8 mouse cellular contexts compared by ENCODE assay signal in genomic region chr4:57607247-57607942, GRCm38 (mm10). TPM values are rescaled to one million over a fixed set of nuclear protein-coding genes. Genes with fewer than 3 reads are reported as not detected.
DNase-seq lines count a peak whose midpoint lies in the region; ATAC-seq and TF ChIP-seq lines count a peak whose summit lies in the region.

No protein-coding gene starts in this region.

- H3K27me3 ChIP-seq in C2C12 (ENCODE audit: control insufficient read depth, insufficient read depth, insufficient read length) = no peaks in the 10 kb centered on the region
- no peaks in the 10 kb centered on the region for H3K27me3 ChIP-seq in heart, embryonic 11.5 days (ENCODE audit: control insufficient read depth, insufficient read depth, low read length)
- H3K27me3 ChIP-seq in kidney, embryonic 14.5 days (ENCODE audit: control insufficient read depth, insufficient read depth, low read length) = no peaks in the 10 kb centered on the region; the same call in 1 of the 2 replicates
- H3K27me3 ChIP-seq in limb, embryonic 13.5 days = no peaks in the 10 kb centered on the region
- H3K27me3 ChIP-seq in neural tube, embryonic 11.5 days (ENCODE audit: control insufficient read depth, insufficient read depth, low read length) = no peaks in the 10 kb centered on the region

- 42% methylated on average over 22 of the region's 22 CpGs for WGBS in heart, embryonic 11.5 days (ENCODE audit: insufficient replicate concordance)
- 34% methylated on average over 22 of the region's 22 CpGs for WGBS in kidney, embryonic 14.5 days
- 12% methylated on average over 22 of the region's 22 CpGs for WGBS in limb, embryonic 13.5 days
- WGBS in neural tube, embryonic 11.5 days = 42% methylated on average over 22 of the region's 22 CpGs

- no peak overlapping the region for H3K4me3 ChIP-seq in C2C12 (ENCODE audit: insufficient read depth, poor library complexity, severe bottlenecking)
- H3K4me3 ChIP-seq in embryonic fibroblast, embryonic 13.5 days (ENCODE audit: insufficient read depth, low read length) = no peak overlapping the region
- H3K4me3 ChIP-seq in heart, embryonic 11.5 days (ENCODE audit: low read depth, low read length) = no peak overlapping the region
- peak overlapping the region; percentile 7; the same call in 1 of the 2 replicates for H3K4me3 ChIP-seq in kidney, embryonic 14.5 days (ENCODE audit: low read length)
- peak overlapping the region; percentile 16 for H3K4me3 ChIP-seq in limb, embryonic 13.5 days
- H3K4me3 ChIP-seq in neural tube, embryonic 11.5 days (ENCODE audit: low read depth, low read length) = no peak overlapping the region

- TF ChIP-seq CTCF in C2C12 (IDR thresholded peaks at IDR 0.05; ENCODE audit: control insufficient read depth, insufficient read depth, insufficient read length) = peak; percentile 45
- peak; percentile 83 for TF ChIP-seq CTCF in brain, embryonic 14.5 days (IDR thresholded peaks at IDR 0.05; ENCODE audit: borderline replicate concordance, extremely low read depth, insufficient read depth, insufficient read length)
- TF ChIP-seq CTCF in embryonic fibroblast, embryonic 13.5 days (IDR thresholded peaks at IDR 0.05; ENCODE audit: borderline replicate concordance, insufficient read depth, low read length) = peak; percentile 38; the same call in 1 of the 2 replicates

- DNase-seq in brain, embryonic 14.5 days (ENCODE audit: low read depth) = peak; percentile 95
- DNase-seq in neural tube, embryonic 11.5 days (ENCODE audit: low spot score) = peak; percentile 86
- DNase-seq in testis, postnatal 10 days (ENCODE audit: low spot score) = peak; percentile 98

- no peaks in the 10 kb centered on the region for H3K36me3 ChIP-seq in C2C12 (ENCODE audit: control insufficient read depth, insufficient read depth)
- no peaks in the 10 kb centered on the region for H3K36me3 ChIP-seq in heart, embryonic 11.5 days (ENCODE audit: control insufficient read depth, insufficient read depth, low read length)
- no peaks in the 10 kb centered on the region for H3K36me3 ChIP-seq in kidney, embryonic 14.5 days (ENCODE audit: control insufficient read depth, insufficient read depth, low read length)
- H3K36me3 ChIP-seq in limb, embryonic 13.5 days = no peaks in the 10 kb centered on the region
- H3K36me3 ChIP-seq in neural tube, embryonic 11.5 days (ENCODE audit: control insufficient read depth, insufficient read depth, low read length) = no peaks in the 10 kb centered on the region

- H3K9ac ChIP-seq in heart, embryonic 11.5 days (ENCODE audit: low read depth, low read length) = no peak overlapping the region
- H3K9ac ChIP-seq in kidney, embryonic 14.5 days (ENCODE audit: low read depth, low read length) = no peak overlapping the region
- H3K9ac ChIP-seq in limb, embryonic 13.5 days = no peak overlapping the region
- H3K9ac ChIP-seq in neural tube, embryonic 11.5 days (ENCODE audit: low read length) = no peak overlapping the region

- TF ChIP-seq POLR2A in brain, embryonic 14.5 days (IDR thresholded peaks at IDR 0.05; ENCODE audit: borderline replicate concordance, extremely low read depth, insufficient read depth, insufficient read length, poor library complexity, severe bottlenecking) = no peak
- no peak for TF ChIP-seq POLR2A in embryonic fibroblast, embryonic 13.5 days (IDR thresholded peaks at IDR 0.05; ENCODE audit: low read depth, low read length)

- H3K4me1 ChIP-seq in embryonic fibroblast, embryonic 13.5 days (ENCODE audit: control insufficient read depth, insufficient read depth, low read length) = peaks cover 20% of the 10 kb centered on the region
- peaks cover 51% of the 10 kb centered on the region for H3K4me1 ChIP-seq in heart, embryonic 11.5 days (ENCODE audit: control insufficient read depth, insufficient read depth, low read length)
- 0 out of 2 replicates have a peak, but pooled peaks cover 13% of the 10 kb centered on the region for H3K4me1 ChIP-seq in kidney, embryonic 14.5 days (ENCODE audit: control insufficient read depth, insufficient read depth, low read length)
- peaks cover 51% of the 10 kb centered on the region for H3K4me1 ChIP-seq in limb, embryonic 13.5 days
- H3K4me1 ChIP-seq in neural tube, embryonic 11.5 days (ENCODE audit: control insufficient read depth, insufficient read depth, low read length) = 0 out of 2 replicates have a peak, but pooled peaks cover 2% of the 10 kb centered on the region

- peak overlapping the region; percentile 29; the same call in 1 of the 2 replicates for H3K4me2 ChIP-seq in heart, embryonic 11.5 days
- H3K4me2 ChIP-seq in kidney, embryonic 14.5 days (replicated peaks; ENCODE audit: low read depth, low read length) = peak overlapping the region; percentile 31
- peak overlapping the region; percentile 58 for H3K4me2 ChIP-seq in limb, embryonic 13.5 days (replicated peaks)
- no peak overlapping the region for H3K4me2 ChIP-seq in neural tube, embryonic 11.5 days (ENCODE audit: low read depth)

- H3K79me2 ChIP-seq in C2C12 (ENCODE audit: control insufficient read depth, insufficient read depth) = peaks cover 55% of the 10 kb centered on the region

- H3K27ac ChIP-seq in embryonic fibroblast, embryonic 13.5 days (ENCODE audit: insufficient read depth, low read length) = peak overlapping the region; percentile 55
- peak overlapping the region; percentile 66; the same call in 1 of the 2 replicates for H3K27ac ChIP-seq in heart, embryonic 11.5 days (ENCODE audit: low read depth, low read length)
- H3K27ac ChIP-seq in kidney, embryonic 14.5 days (ENCODE audit: low read depth, low read length) = peak overlapping the region; percentile 51; the same call in 1 of the 2 replicates
- peak overlapping the region; percentile 78 for H3K27ac ChIP-seq in limb, embryonic 13.5 days
- H3K27ac ChIP-seq in neural tube, embryonic 11.5 days (ENCODE audit: low read depth, low read length) = no peak overlapping the region

- H3K9me3 ChIP-seq in heart, embryonic 11.5 days (replicated peaks; ENCODE audit: control insufficient read depth, low read length) = no peaks in the 10 kb centered on the region
- no peaks in the 10 kb centered on the region; the same call in 1 of the 2 replicates for H3K9me3 ChIP-seq in kidney, embryonic 14.5 days (ENCODE audit: control insufficient read depth, low read length)
- H3K9me3 ChIP-seq in limb, embryonic 13.5 days = no peaks in the 10 kb centered on the region
- no peaks in the 10 kb centered on the region for H3K9me3 ChIP-seq in neural tube, embryonic 11.5 days (ENCODE audit: control insufficient read depth, low read length)

- no peak for ATAC-seq in heart, embryonic 11.5 days (replicated peaks; ENCODE audit: insufficient number of reproducible peaks, low FRiP score, low TSS enrichment)
- ATAC-seq in kidney, embryonic 14.5 days (ENCODE audit: low FRiP score, low TSS enrichment) = peak; percentile 74; the same call in 1 of the 2 replicates
- ATAC-seq in limb, embryonic 13.5 days (ENCODE audit: low FRiP score, low read depth) = peak; percentile 84
- no peak for ATAC-seq in neural tube, embryonic 11.5 days (ENCODE audit: insufficient read depth, low FRiP score, low TSS enrichment)

- H3ac ChIP-seq in C2C12 (ENCODE audit: control insufficient read depth, insufficient read length, low read depth) = peak overlapping the region; percentile 46

- H3K79me3 ChIP-seq in C2C12 (ENCODE audit: low read depth) = peaks cover 8% of the 10 kb centered on the region

TF ChIP-seq in C2C12, 6 proteins besides CTCF, POLR2A, EP300 and RAD21:
- TF ChIP-seq USF1 (IDR thresholded peaks at IDR 0.05; ENCODE audit: low read depth) (no peak), MAX (IDR thresholded peaks at IDR 0.05) (no peak), CEBPB (IDR thresholded peaks at IDR 0.05; ENCODE audit: low read depth) (no peak), MYOG (IDR thresholded peaks at IDR 0.05; ENCODE audit: control insufficient read depth, extremely low read depth, insufficient read length) (no peak), FOSL1 (IDR thresholded peaks at IDR 0.05; ENCODE audit: insufficient read depth, low read length, poor library complexity, severe bottlenecking) (no peak), MYOD1 (IDR thresholded peaks at IDR 0.05; ENCODE audit: control insufficient read depth, insufficient read length, low read depth) (no peak)
TF ChIP-seq in C2C12: peak in this region for 0.

RNA-seq across cellular contexts. Expression of gene Pakap, which starts 39.4 kb away (rescaled TPM):
- 7.1 TPM for polyA plus RNA-seq in C2C12 (2012; fragmentation: generic; extraction: Trizol)
- 0.58 and 1.9 TPM in 2 replicates for polyA plus RNA-seq in brain, embryonic 14.5 days (2012; rRNA removed)
- polyA plus RNA-seq in embryonic fibroblast, embryonic 13.5 days (2011; ENCODE audit: insufficient read length, low read depth, missing spikeins) = 14.7 and 26.4 TPM in 2 replicates
- polyA plus RNA-seq in heart, embryonic 11.5 days (2014; fragmentation: Nextera tagmentation; extraction: Ambion mirVana) = 46.0 and 64.7 TPM in 2 replicates
- polyA plus RNA-seq in kidney, embryonic 14.5 days (2014; fragmentation: Nextera tagmentation; extraction: Ambion mirVana) = 5.7 and 18.7 TPM in 2 replicates
- polyA plus RNA-seq in limb, embryonic 13.5 days (2015; fragmentation: Nextera tagmentation; extraction: Ambion mirVana) = 32.6 and 34.5 TPM in 2 replicates
- 20.8 and 21.1 TPM in 2 replicates for polyA plus RNA-seq in neural tube, embryonic 11.5 days (2014; fragmentation: Nextera tagmentation; extraction: Ambion mirVana)

Comparison
In these comparisons a context has a peak if more than half of its experiments do, and no peak if none do; other contexts are left out.
1. H3K4me3 ChIP-seq: peak in kidney, embryonic 14.5 days (single experiment) and limb, embryonic 13.5 days (single experiment); none in C2C12 (single experiment), embryonic fibroblast, embryonic 13.5 days (single experiment), heart, embryonic 11.5 days (single experiment) and neural tube, embryonic 11.5 days (single experiment).
2. ATAC-seq: peak in kidney, embryonic 14.5 days (single experiment) and limb, embryonic 13.5 days (single experiment); none in heart, embryonic 11.5 days (single experiment) and neural tube, embryonic 11.5 days (single experiment).
3. Peak in every context shown above with its lines, with median percentiles within 50 percentile points of each other: CTCF ChIP-seq and DNase-seq.